Mouse (Mus musculus) small intestine, adult 2 months (tissue): Measurements from ENCODE around the gene Ssh2.

ENCODE experiments used
- CTCF ChIP-seq: fragments of 200-500 bp; IDR thresholded peaks from 2 replicates; pipeline ENCODE4 v1.5.1; 2012; ENCODE audit warnings: low read depth, mild to moderate bottlenecking, control low read depth, inconsistent platforms, low read length, moderate library complexity, mixed read lengths; ENCODE audit not compliant: insufficient replicate concordance, insufficient read length; ENCODE audit errors: extremely low read depth
- POLR2A ChIP-seq: fragments of 200-500 bp; IDR thresholded peaks from 2 replicates; pipeline ENCODE4 v1.6.1; 2012; ENCODE audit warnings: low read depth, mild to moderate bottlenecking, control low read depth, inconsistent platforms, low read length, moderate library complexity

- TF ChIP-seq POLR2A, result no peak
- TF ChIP-seq CTCF, result no peak
Observed at GRCm38 (mm10) chr11:77497851-77498250, 281.8 kb downstream of the Ssh2 start.
